Mouse (Mus musculus): ENCODE measurements around the gene Sprr2a1.
"Not testable (repeated sequence)": the region's sequence is repeated elsewhere in the genome, so short reads cannot be mapped to it uniquely, and the experiment has no call there.

DNA sequence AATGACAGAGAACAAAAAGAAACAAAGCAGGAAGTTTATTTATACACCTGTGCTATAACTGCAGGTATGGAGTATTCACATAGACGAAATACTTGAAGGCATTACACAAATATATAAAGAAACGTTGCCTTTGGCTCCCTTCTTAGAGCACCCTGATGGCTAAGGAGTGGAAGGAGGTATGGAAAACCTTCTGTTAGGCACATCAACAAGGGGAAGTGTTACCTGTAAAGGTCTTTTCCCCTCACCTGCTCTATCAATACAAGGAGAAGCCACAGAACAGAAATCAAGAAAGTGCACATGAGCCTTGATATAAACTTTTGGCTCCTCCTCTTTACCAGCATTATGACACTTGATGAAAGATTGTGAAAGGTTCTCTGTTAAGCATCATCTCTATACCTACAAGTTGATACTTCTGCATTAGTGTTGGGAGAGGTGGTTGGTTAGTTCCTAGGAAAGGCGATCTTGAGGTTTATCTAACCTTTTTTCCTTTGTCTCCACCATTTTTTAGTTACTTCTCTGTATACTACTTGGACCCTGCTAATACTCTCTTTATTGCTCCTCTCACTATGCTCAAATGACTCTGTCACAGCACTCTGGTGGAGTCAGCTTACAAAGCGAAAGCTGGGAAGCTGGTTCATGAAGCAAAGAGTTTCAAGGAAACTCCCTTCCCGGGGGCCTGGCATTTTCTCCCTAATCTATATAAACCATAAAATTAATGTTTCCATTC is 21.0 kb downstream of the Sprr2a1 start:
- TF ChIP-seq CTCF, EP300 (IDR thresholded peaks at IDR 0.05; ENCODE audit: low read depth): not testable (repeated sequence)
